Mouse (Mus musculus) ES-Bruce4 (cell line): Measurements from ENCODE around the gene Nhsl1. TPM values are rescaled to one million over a fixed set of nuclear protein-coding genes. Genes with fewer than 3 reads are reported as not detected.

Experiments used
- H3K27ac ChIP-seq: 2 replicates; pipeline ENCODE4 v1.5.1; 2012; ENCODE audit warnings: low read length, inconsistent platforms; ENCODE audit not compliant: insufficient read depth
- H3K27me3 ChIP-seq: 2 replicates; pipeline ENCODE4 v1.6.1; 2012; ENCODE audit warnings: mild to moderate bottlenecking, low read length, inconsistent platforms; ENCODE audit not compliant: control insufficient read depth, poor library complexity, insufficient read depth, severe bottlenecking
- H3K36me3 ChIP-seq: 2 replicates; pipeline ENCODE4 v1.6.1; 2012; ENCODE audit warnings: inconsistent platforms, mild to moderate bottlenecking, low read length, moderate library complexity; ENCODE audit not compliant: control insufficient read depth, poor library complexity, insufficient read depth, severe bottlenecking
- H3K4me1 ChIP-seq: one replicate; pipeline ENCODE4 v1.8.1; 2011; ENCODE audit warnings: low read length; ENCODE audit not compliant: control insufficient read depth, insufficient read depth
- H3K4me3 ChIP-seq: 2 replicates; pipeline ENCODE4 v1.5.1; 2011; ENCODE audit warnings: low read depth, mild to moderate bottlenecking, low read length
- H3K9ac ChIP-seq: 2 replicates; pipeline ENCODE4 v1.6.1; 2012; ENCODE audit warnings: low read depth, mild to moderate bottlenecking, inconsistent platforms; ENCODE audit not compliant: poor library complexity, severe bottlenecking
- H3K9me3 ChIP-seq: replicated peaks from 2 replicates; pipeline ENCODE4 v1.6.1; 2012; ENCODE audit warnings: mild to moderate bottlenecking, low read length, inconsistent platforms; ENCODE audit not compliant: control insufficient read depth, poor library complexity, insufficient read depth, severe bottlenecking
- CTCF ChIP-seq: IDR thresholded peaks from one replicate; pipeline ENCODE4 v1.8.1; 2011; ENCODE audit warnings: low read depth, low read length
- EP300 ChIP-seq: IDR thresholded peaks from 2 replicates; pipeline ENCODE4 v1.6.1; 2011; ENCODE audit warnings: low read depth, low read length; ENCODE audit not compliant: insufficient read depth
- POLR2A ChIP-seq: IDR thresholded peaks from one replicate; pipeline ENCODE4 v1.8.1; 2011; ENCODE audit warnings: low read length; ENCODE audit not compliant: insufficient read depth
- polyA plus RNA-seq: library from polyadenylated mRNA; stranded (reverse); fragments of >200 nt; gene quantifications from 2 replicates; pipeline ENCODE4 v1.2.4, GENCODE M21; 2011; ENCODE audit warnings: low read depth; ENCODE audit not compliant: missing spikeins, insufficient read depth, insufficient read length

Nhsl1 gene
- polyA plus RNA-seq, 1 experiment = 26.9 TPM

GRCm38 (mm10) chr10:18339386-18339785 is 20.6 kb downstream of the Nhsl1 start:
- Histone ChIP-seq H3K4me1 (no peaks in the 10 kb centered on the region), H3K9me3 (no peaks in the 10 kb centered on the region), H3K36me3 (no peaks in the 10 kb centered on the region), H3K4me3 (no peak overlapping the region), H3K9ac (no peak overlapping the region), H3K27ac (no peak overlapping the region), H3K27me3 (no peaks in the 10 kb centered on the region)
- TF ChIP-seq CTCF = no peak
- no peak for TF ChIP-seq POLR2A
- TF ChIP-seq EP300 = no peak

- H3K27me3 ChIP-seq = no peaks in the 10 kb centered on the region
- no peak overlapping the region for H3K4me3 ChIP-seq
- no peak overlapping the region for H3K27ac ChIP-seq
- no peaks in the 10 kb centered on the region for H3K9me3 ChIP-seq
- no peaks in the 10 kb centered on the region for H3K4me1 ChIP-seq
- TF ChIP-seq CTCF (no peak), EP300 (no peak), POLR2A (no peak)
- H3K36me3 ChIP-seq = no peaks in the 10 kb centered on the region
- H3K9ac ChIP-seq = no peak overlapping the region
Measured at GRCm38 (mm10) chr10:18340930-18341329, 22.1 kb downstream of the Nhsl1 start.

- Histone ChIP-seq H3K27ac (no peak overlapping the region), H3K4me1 (no peaks in the 10 kb centered on the region), H3K27me3 (no peaks in the 10 kb centered on the region), H3K9me3 (no peaks in the 10 kb centered on the region), H3K36me3 (no peaks in the 10 kb centered on the region), H3K4me3 (no peak overlapping the region), H3K9ac (no peak overlapping the region)
- TF ChIP-seq POLR2A (no peak), EP300 (no peak), CTCF (no peak)
Measured at GRCm38 (mm10) chr10:18341444-18342196, 22.8 kb downstream of the Nhsl1 start.

- H3K9ac ChIP-seq = no peak overlapping the region
- no peak overlapping the region for H3K4me3 ChIP-seq
Measured at GRCm38 (mm10) chr10:18347231-18347630, 28.4 kb downstream of the Nhsl1 start.

GRCm38 (mm10) chr10:18350781-18351180 is 32.0 kb downstream of the Nhsl1 start:
- no peaks in the 10 kb centered on the region for H3K27me3 ChIP-seq
- no peak overlapping the region for H3K9ac ChIP-seq
- no peak overlapping the region for H3K4me3 ChIP-seq
- no peak overlapping the region for H3K27ac ChIP-seq
- H3K36me3 ChIP-seq = no peaks in the 10 kb centered on the region
- no peak for TF ChIP-seq POLR2A
- no peak for TF ChIP-seq CTCF
- no peak for TF ChIP-seq EP300
- H3K9me3 ChIP-seq = no peaks in the 10 kb centered on the region
- no peaks in the 10 kb centered on the region for H3K4me1 ChIP-seq

More at GRCm38 (mm10) chr10:18347231-18347630, 28.4 kb downstream of the Nhsl1 start:
- Histone ChIP-seq H3K36me3 (no peaks in the 10 kb centered on the region), H3K4me1 (no peaks in the 10 kb centered on the region), H3K27me3 (no peaks in the 10 kb centered on the region), H3K9me3 (no peaks in the 10 kb centered on the region), H3K27ac (no peak overlapping the region)
- no peak for TF ChIP-seq CTCF
- no peak for TF ChIP-seq EP300
- no peak for TF ChIP-seq POLR2A

GRCm38 (mm10) chr10:18352937-18353336 is 34.2 kb downstream of the Nhsl1 start:
- Histone ChIP-seq H3K27me3 (no peaks in the 10 kb centered on the region), H3K9me3 (no peaks in the 10 kb centered on the region), H3K4me3 (no peak overlapping the region), H3K9ac (no peak overlapping the region), H3K27ac (no peak overlapping the region), H3K4me1 (no peaks in the 10 kb centered on the region), H3K36me3 (no peaks in the 10 kb centered on the region)
- TF ChIP-seq CTCF = no peak
- no peak for TF ChIP-seq EP300
- no peak for TF ChIP-seq POLR2A
